Mouse (Mus musculus) MEL (cell line): ENCODE data around the gene Gm20721. TPM values are rescaled to one million over a fixed set of nuclear protein-coding genes. Genes with fewer than 3 reads are reported as not detected.

Experiments used
- DNase-seq: peaks from one replicate; pipeline ENCODE4 v3.0.0; 2011; ENCODE audit warnings: low read depth, low spot score
- H3K27ac ChIP-seq: 2 replicates; pipeline ENCODE4 v1.5.1; 2012; ENCODE audit warnings: low read depth, mild to moderate bottlenecking, control low read depth, low read length, moderate library complexity; ENCODE audit not compliant: control insufficient read depth
- H3K27me3 ChIP-seq, 2 experiments: fragments of 150-350 bp in 1 of 2; sonication (generic) in 1 of 2; 2 replicates each; pipeline ENCODE4 v1.6.1; 2012; ENCODE audit warnings: low read length in 2 of 2, mild to moderate bottlenecking in 2 of 2, improper control_type of control experiment in 1 of 2, moderate library complexity in 1 of 2; ENCODE audit not compliant: insufficient read depth in 2 of 2, control insufficient read depth in 1 of 2
- H3K36me3 ChIP-seq, 2 experiments: 2 replicates each; pipeline ENCODE4 v1.6.1; 2012 to 2014; ENCODE audit warnings: low read length in 2 of 2, improper control_type of control experiment in 1 of 2, inconsistent platforms in 1 of 2, mild to moderate bottlenecking in 1 of 2; ENCODE audit not compliant: insufficient read depth in 2 of 2, control insufficient read depth in 1 of 2
- H3K4me1 ChIP-seq, 2 experiments: fragments of 150-350 bp in 1 of 2; sonication (generic) in 1 of 2; 2 replicates each; pipeline ENCODE4 v1.6.1; 2012; ENCODE audit warnings: low read length in 2 of 2, improper control_type of control experiment in 1 of 2, mild to moderate bottlenecking in 1 of 2; ENCODE audit not compliant: insufficient read depth in 2 of 2, control insufficient read depth in 1 of 2
- H3K4me3 ChIP-seq, 2 experiments: fragments of 150-350 bp in 1 of 2; sonication (generic) in 1 of 2; 2 replicates each; pipeline ENCODE4 v1.5.1; 2012; ENCODE audit warnings: low read depth in 2 of 2, low read length in 2 of 2, mild to moderate bottlenecking in 2 of 2, moderate library complexity in 2 of 2, control low read depth in 1 of 2, improper control_type of control experiment in 1 of 2; ENCODE audit not compliant: control insufficient read depth in 1 of 2, insufficient read depth in 1 of 2
- H3K79me2 ChIP-seq: 2 replicates; pipeline ENCODE4 v1.6.1; 2012; ENCODE audit warnings: mild to moderate bottlenecking, low read length, moderate library complexity; ENCODE audit not compliant: control insufficient read depth, poor library complexity, insufficient read depth
- H3K9ac ChIP-seq: 2 replicates; pipeline ENCODE4 v1.6.1; 2012; ENCODE audit warnings: low read depth, mild to moderate bottlenecking, control low read depth, low read length, moderate library complexity; ENCODE audit not compliant: control insufficient read depth, poor library complexity, severe bottlenecking
- H3K9me3 ChIP-seq: fragments of 150-350 bp; sonication (generic); replicated peaks from 2 replicates; pipeline ENCODE4 v1.6.1; 2012; ENCODE audit warnings: mild to moderate bottlenecking, low read length, improper control_type of control experiment, moderate library complexity; ENCODE audit not compliant: insufficient read depth
- BHLHE40 ChIP-seq: IDR thresholded peaks from 2 replicates; pipeline ENCODE4 v1.6.1; 2012; ENCODE audit warnings: low read depth, mild to moderate bottlenecking, inconsistent platforms, low read length, improper control_type of control experiment, borderline replicate concordance
- CHD1 ChIP-seq: IDR thresholded peaks from 2 replicates; pipeline ENCODE4 v1.6.1; 2012; ENCODE audit warnings: low read depth, mild to moderate bottlenecking, inconsistent platforms, low read length, improper control_type of control experiment
- CHD2 ChIP-seq: IDR thresholded peaks from 2 replicates; pipeline ENCODE4 v1.6.1; 2011; ENCODE audit warnings: low read length, improper control_type of control experiment
- CTCF ChIP-seq, 3 experiments: IDR thresholded peaks in 2 of 3; conservative IDR thresholded peaks in 1 of 3; 2 replicates each; pipeline ENCODE4 v1.5.1; 2011 to 2012; ENCODE audit warnings: low read length in 3 of 3, low read depth in 2 of 3, mild to moderate bottlenecking in 2 of 3, improper control_type of control experiment in 1 of 3, inconsistent platforms in 1 of 3, mixed read lengths in 1 of 3, moderate library complexity in 1 of 3; ENCODE audit not compliant: control insufficient read depth in 1 of 3, insufficient read depth in 1 of 3, poor library complexity in 1 of 3, severe bottlenecking in 1 of 3
- E2F4 ChIP-seq: IDR thresholded peaks from 2 replicates; pipeline ENCODE4 v1.6.1; 2011; ENCODE audit warnings: low read depth, low read length, improper control_type of control experiment, borderline replicate concordance
- ELF1 ChIP-seq: IDR thresholded peaks from 2 replicates; pipeline ENCODE4 v1.6.1; 2014; ENCODE audit warnings: low read depth, mild to moderate bottlenecking, inconsistent platforms, low read length, improper control_type of control experiment, moderate library complexity
- GABPA ChIP-seq: IDR thresholded peaks from 2 replicates; pipeline ENCODE4 v1.6.1; 2012; ENCODE audit warnings: low read depth, mild to moderate bottlenecking, inconsistent platforms, low read length, improper control_type of control experiment, moderate library complexity
- HCFC1 ChIP-seq: IDR thresholded peaks from 2 replicates; pipeline ENCODE4 v1.6.1; 2012; ENCODE audit warnings: low read depth, mild to moderate bottlenecking, inconsistent platforms, low read length, improper control_type of control experiment, moderate library complexity
- JUND ChIP-seq: IDR thresholded peaks from 2 replicates; pipeline ENCODE4 v1.6.1; 2011; ENCODE audit warnings: low read depth, mild to moderate bottlenecking, improper control_type of control experiment, low read length
- KAT2A ChIP-seq: conservative IDR thresholded peaks from 2 replicates; pipeline ENCODE4 v1.6.1; 2012; ENCODE audit warnings: low read depth, low read length, improper control_type of control experiment, inconsistent platforms
- MAX ChIP-seq: IDR thresholded peaks from 2 replicates; pipeline ENCODE4 v1.6.1; 2011; ENCODE audit warnings: low read length, improper control_type of control experiment
- MAZ ChIP-seq: IDR thresholded peaks from 2 replicates; pipeline ENCODE4 v1.6.1; 2012; ENCODE audit warnings: low read depth, mild to moderate bottlenecking, inconsistent platforms, low read length, improper control_type of control experiment
- MEF2A ChIP-seq: IDR thresholded peaks from 2 replicates; pipeline ENCODE4 v1.6.1; 2014; ENCODE audit warnings: low read depth, mild to moderate bottlenecking, inconsistent platforms, low read length, improper control_type of control experiment; ENCODE audit not compliant: poor library complexity, insufficient replicate concordance, severe bottlenecking; ENCODE audit errors: extremely low read depth
- MYB ChIP-seq: IDR thresholded peaks from 2 replicates; pipeline ENCODE4 v1.6.1; 2011; ENCODE audit warnings: mild to moderate bottlenecking, low read depth, low read length, improper control_type of control experiment
- MYC ChIP-seq: IDR thresholded peaks from 2 replicates; pipeline ENCODE4 v1.6.1; 2011; ENCODE audit warnings: low read depth, mild to moderate bottlenecking, low read length, improper control_type of control experiment, moderate library complexity
- POLR2AphosphoS2 ChIP-seq: IDR thresholded peaks from 2 replicates; pipeline ENCODE4 v1.6.1; 2011; ENCODE audit warnings: low read length, improper control_type of control experiment
- RAD21 ChIP-seq: IDR thresholded peaks from 2 replicates; pipeline ENCODE4 v1.6.1; 2011; ENCODE audit warnings: mild to moderate bottlenecking, low read depth, low read length, improper control_type of control experiment
- RCOR1 ChIP-seq: IDR thresholded peaks from 2 replicates; pipeline ENCODE4 v1.6.1; 2012; ENCODE audit warnings: low read depth, mild to moderate bottlenecking, inconsistent platforms, low read length, improper control_type of control experiment
- SIN3A ChIP-seq: IDR thresholded peaks from 2 replicates; pipeline ENCODE4 v1.6.1; 2012; ENCODE audit warnings: low read length, improper control_type of control experiment, inconsistent platforms
- SMC3 ChIP-seq: IDR thresholded peaks from 2 replicates; pipeline ENCODE4 v1.6.1; 2011; ENCODE audit warnings: low read depth, low read length, improper control_type of control experiment
- USF1 ChIP-seq: IDR thresholded peaks from 2 replicates; pipeline ENCODE4 v1.6.1; 2014; ENCODE audit warnings: low read depth, mild to moderate bottlenecking, inconsistent platforms, low read length, improper control_type of control experiment, moderate library complexity
- ZC3H11A ChIP-seq: IDR thresholded peaks from 2 replicates; pipeline ENCODE4 v1.6.1; 2012; ENCODE audit warnings: low read depth, mild to moderate bottlenecking, inconsistent platforms, low read length, improper control_type of control experiment
- ZMIZ1 ChIP-seq: IDR thresholded peaks from 2 replicates; pipeline ENCODE4 v1.6.1; 2012; ENCODE audit warnings: low read depth, mild to moderate bottlenecking, inconsistent platforms, low read length, improper control_type of control experiment, moderate library complexity
- ZNF384 ChIP-seq: IDR thresholded peaks from 2 replicates; pipeline ENCODE4 v1.6.1; 2012; ENCODE audit warnings: low read depth, mild to moderate bottlenecking, inconsistent platforms, low read length, improper control_type of control experiment
- polyA plus RNA-seq, 2 experiments: library from polyadenylated mRNA; stranded (reverse) in 1 of 2; unstranded in 1 of 2; fragments of >175 nt in 1 of 2; fragments of >200 nt in 1 of 2; gene quantifications; 2 replicates each; pipeline versions ENCODE4 v1.2.1 to v1.2.4; 2012; ENCODE audit warnings: low replicate concordance in 2 of 2, low read depth in 1 of 2; ENCODE audit not compliant: insufficient read length in 2 of 2, insufficient read depth in 1 of 2, missing spikeins in 1 of 2
- total RNA-seq: library from RNA; depleted of rRNA; stranded (reverse); fragments of 300-350 nt; gene quantifications from 2 replicates; pipeline ENCODE4 v1.2.3, GENCODE M21; 2012

Gene Gm20721
- total and polyA plus RNA-seq, 3 experiments = 34.2 to 171 TPM; not detected in 1

GRCm38 (mm10) chr2:174312661-174313060, 33.9 kb downstream of the Gm20721 start:
- H3K27me3 ChIP-seq = no peaks in the 10 kb centered on the region
- H3K36me3 ChIP-seq = no peaks in the 10 kb centered on the region
- TF ChIP-seq SMC3 = no peak
- no peak for TF ChIP-seq JUND
- TF ChIP-seq KAT2A = no peak
- TF ChIP-seq MEF2A = no peak
- TF ChIP-seq E2F4 = no peak
- TF ChIP-seq ELF1 = no peak
- no peak for TF ChIP-seq BHLHE40
- TF ChIP-seq RAD21 = no peak
- TF ChIP-seq ZMIZ1 = no peak
- TF ChIP-seq RCOR1 = no peak
- no peak for TF ChIP-seq POLR2AphosphoS2
- TF ChIP-seq GABPA = no peak
- no peak for TF ChIP-seq SIN3A
- no peak for TF ChIP-seq USF1
- no peak for TF ChIP-seq MYB
- no peak for TF ChIP-seq MYC
- no peak for TF ChIP-seq CHD1
- no peaks in the 10 kb centered on the region for H3K79me2 ChIP-seq
- H3K4me1 ChIP-seq = peaks cover 2 to 5% of the 10 kb centered on the region in 2 experiments; a peak in 2 of 4 replicates
- H3K4me3 ChIP-seq = no peak overlapping the region
- no peak overlapping the region for H3K27ac ChIP-seq
- no peaks in the 10 kb centered on the region for H3K9me3 ChIP-seq
- no peak overlapping the region for H3K9ac ChIP-seq
- DNase-seq = no peak

DNA sequence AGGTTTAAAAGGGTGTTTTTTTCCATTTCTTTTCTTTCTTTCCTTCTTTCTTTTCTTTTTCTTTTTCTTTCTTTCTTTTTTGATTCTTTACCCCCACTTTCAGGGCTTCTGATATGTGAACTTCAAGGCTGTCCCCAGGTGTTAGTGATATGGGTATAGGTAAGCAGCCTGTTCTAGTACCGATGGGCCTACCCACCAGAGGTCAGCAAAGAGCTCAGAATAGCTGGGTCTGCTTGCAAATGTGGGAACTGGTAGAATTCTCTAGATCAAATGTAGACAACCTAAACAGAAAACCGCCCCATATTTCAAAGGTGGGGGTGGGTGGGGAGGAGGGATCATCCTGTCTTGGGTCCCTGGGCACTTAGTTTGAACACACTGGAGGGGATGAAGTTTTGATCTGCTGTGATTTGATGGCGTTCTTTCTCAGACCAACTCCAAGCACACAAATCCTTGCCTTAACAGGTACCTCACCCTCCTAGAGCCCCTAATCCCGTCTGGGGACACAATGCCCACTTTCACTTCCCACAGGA, 34.3 kb downstream of the Gm20721 start:
- DNase-seq = peak; percentile 79
- no peak overlapping the region for H3K9ac ChIP-seq
- H3K4me1 ChIP-seq = peaks cover 0 to 2% of the 10 kb centered on the region in 2 experiments; a peak in 2 of 4 replicates
- no peaks in the 10 kb centered on the region for H3K9me3 ChIP-seq
- no peaks in the 10 kb centered on the region for H3K27me3 ChIP-seq
- H3K27ac ChIP-seq = no peak overlapping the region
- TF ChIP-seq RAD21 = peak; percentile 91
- peak; percentile 48; the same call in 1 of the 2 replicates for TF ChIP-seq MAZ
- TF ChIP-seq MAX = no peak
- TF ChIP-seq SIN3A = peak; percentile 51; the same call in 1 of the 2 replicates
- no peak for TF ChIP-seq BHLHE40
- TF ChIP-seq MYB = no peak
- no peak for TF ChIP-seq CHD2
- peak; percentile 53 to 94 (median 82) for TF ChIP-seq CTCF (IDR thresholded peaks at IDR 0.05 in 2 of 3, conservative IDR thresholded peaks at IDR 0.05 in 1 of 3; ENCODE audit: control insufficient read depth in 1 of 3, insufficient read depth in 1 of 3, low read depth in 2 of 3, low read length in 3 of 3, poor library complexity in 1 of 3, severe bottlenecking in 1 of 3)
- TF ChIP-seq KAT2A = no peak
- 0 out of 2 replicates have a peak, but pooled peaks have one; percentile 22 for TF ChIP-seq ZNF384
- no peak for TF ChIP-seq HCFC1
- TF ChIP-seq ZC3H11A = peak; percentile 98
- TF ChIP-seq SMC3 = peak; percentile 99
- H3K79me2 ChIP-seq = no peaks in the 10 kb centered on the region
- H3K36me3 ChIP-seq = no peaks in the 10 kb centered on the region
- H3K4me3 ChIP-seq = no peak overlapping the region
